Mouse (Mus musculus): Measurements from ENCODE around the gene Lhx1. TPM values are rescaled to one million over a fixed set of nuclear protein-coding genes. Genes with fewer than 3 reads are reported as not detected.
A peak's percentile ranks its signal among the peaks of the same experiment; 100 is the strongest.

Gene Lhx1
- polyA plus RNA-seq, 1 experiment from 2014 or later, result 0.15 TPM

DNA sequence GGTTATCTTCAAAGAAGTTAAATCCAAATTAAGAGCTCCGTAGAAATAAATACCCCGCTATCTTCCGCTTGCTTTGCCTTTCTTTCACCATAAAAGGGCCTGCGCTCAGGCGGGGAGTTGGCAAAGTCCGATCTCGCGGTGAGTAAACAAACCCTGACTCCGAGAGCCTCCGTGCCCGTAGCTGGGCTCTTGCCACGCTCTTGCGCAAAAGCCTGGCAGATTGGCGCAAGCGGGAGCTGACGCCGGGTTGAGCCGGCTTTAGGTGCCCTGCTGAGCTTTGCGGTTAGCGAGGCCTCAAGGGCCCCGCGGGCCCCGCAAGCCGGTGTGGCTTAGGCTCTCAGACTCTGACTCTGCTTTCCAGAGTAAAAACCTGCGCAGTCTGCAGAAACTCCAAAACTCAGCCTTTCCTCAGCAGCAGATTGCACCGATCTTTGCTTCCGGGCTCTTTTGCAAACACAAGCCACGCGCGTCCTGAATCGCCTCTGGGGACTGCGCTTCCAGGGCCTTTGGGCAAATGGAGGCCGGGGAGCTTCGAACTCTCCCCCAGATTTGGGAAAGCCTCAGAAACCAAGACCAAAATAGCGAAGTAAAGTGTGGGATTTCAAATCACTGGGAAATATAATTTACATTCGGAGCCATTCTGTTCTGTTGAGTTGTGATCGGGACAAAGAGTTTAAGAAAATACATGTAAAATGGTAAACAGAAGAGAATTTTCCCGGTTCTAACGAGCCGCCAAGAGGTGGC, 2.6 kb downstream of the Lhx1 start:
- H3K27ac ChIP-seq (ENCODE audit: low read depth), result no peak overlapping the region
- H3K4me2 ChIP-seq (ENCODE audit: low read length), result peak overlapping the region; percentile 40
- no peak overlapping the region for H3K9ac ChIP-seq (ENCODE audit: low read length)
- H3K4me1 ChIP-seq (replicated peaks; ENCODE audit: control insufficient read depth, insufficient read depth, low read length), result peaks cover 14% of the 10 kb centered on the region
- H3K9me3 ChIP-seq (ENCODE audit: control insufficient read depth, low read length), result no peaks in the 10 kb centered on the region
- 0 out of 2 replicates have a peak overlapping the region, but pooled peaks have one; percentile 9 for H3K4me3 ChIP-seq (ENCODE audit: low read depth, low read length)
- ATAC-seq (replicated peaks; ENCODE audit: low FRiP score, low TSS enrichment, low read depth) (no peak), DNase-seq (ENCODE audit: low spot score) (peak; percentile 75)
- H3K36me3 ChIP-seq (ENCODE audit: control insufficient read depth, insufficient read depth, low read length), result no peaks in the 10 kb centered on the region
- H3K27me3 ChIP-seq (replicated peaks; ENCODE audit: control insufficient read depth, insufficient read depth, low read length), result peaks cover 98% of the 10 kb centered on the region
- under 1% methylated on average over 40 of the region's 40 CpGs for WGBS

DNA sequence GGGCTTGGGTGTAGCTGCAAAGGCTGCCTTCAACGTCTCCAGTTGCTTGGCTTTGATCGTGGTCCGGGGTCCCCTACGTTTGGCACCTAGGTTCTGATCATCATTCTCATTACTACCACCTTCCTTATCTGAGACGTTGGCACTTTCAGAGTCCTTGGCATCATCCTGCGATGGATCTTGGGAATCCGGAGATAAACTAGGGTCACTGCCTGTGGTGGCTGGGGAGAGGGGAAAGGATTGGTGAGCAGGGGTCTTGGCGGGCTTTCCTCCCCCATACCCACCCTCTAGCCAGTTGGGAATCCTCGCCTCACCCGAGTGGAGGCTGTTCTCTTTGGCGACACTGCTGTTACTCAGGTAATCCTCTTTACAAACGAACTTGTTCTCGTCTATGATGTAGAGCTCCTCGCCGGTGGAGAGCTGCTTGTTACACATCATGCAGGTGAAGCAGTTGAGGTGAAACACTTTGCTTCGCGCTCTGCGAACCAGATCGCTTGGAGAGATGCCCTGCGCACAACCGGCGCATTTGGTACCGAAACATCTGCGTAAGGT, 3.5 kb downstream of the Lhx1 start:
- Histone ChIP-seq H3K4me3 (ENCODE audit: low read depth, low read length) (no peak overlapping the region), H3K27me3 (replicated peaks; ENCODE audit: control insufficient read depth, insufficient read depth, low read length) (peaks cover 98% of the 10 kb centered on the region), H3K27ac (ENCODE audit: low read depth) (no peak overlapping the region), H3K4me2 (ENCODE audit: low read length) (no peak overlapping the region), H3K9ac (ENCODE audit: low read length) (no peak overlapping the region), H3K4me1 (replicated peaks; ENCODE audit: control insufficient read depth, insufficient read depth, low read length) (peaks cover 14% of the 10 kb centered on the region), H3K9me3 (ENCODE audit: control insufficient read depth, low read length) (no peaks in the 10 kb centered on the region), H3K36me3 (ENCODE audit: control insufficient read depth, insufficient read depth, low read length) (no peaks in the 10 kb centered on the region)
- ATAC-seq (replicated peaks; ENCODE audit: low FRiP score, low TSS enrichment, low read depth) (no peak), DNase-seq (ENCODE audit: low spot score) (no peak)
- 15% methylated on average over 24 of the region's 24 CpGs for WGBS

DNA sequence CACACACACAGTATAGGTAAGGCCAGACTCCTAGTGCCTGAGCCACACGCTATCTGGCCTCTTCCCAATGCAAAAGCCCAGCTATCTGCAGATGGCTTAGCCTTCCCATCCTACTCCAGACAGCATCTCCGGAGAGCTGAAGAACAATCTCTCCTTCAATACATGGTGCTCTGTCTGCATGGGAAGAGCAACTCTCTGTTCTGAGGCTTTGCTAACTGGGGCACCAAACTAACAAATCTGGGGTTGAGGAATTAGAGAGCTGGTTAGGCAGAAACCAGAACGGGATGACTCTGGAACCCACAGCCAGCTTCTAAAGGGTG, 4.3 kb downstream of the Lhx1 start:
- Histone ChIP-seq H3K27ac (ENCODE audit: low read depth) (no peak overlapping the region), H3K4me1 (replicated peaks; ENCODE audit: control insufficient read depth, insufficient read depth, low read length) (peaks cover 13% of the 10 kb centered on the region), H3K9me3 (ENCODE audit: control insufficient read depth, low read length) (no peaks in the 10 kb centered on the region), H3K4me2 (ENCODE audit: low read length) (no peak overlapping the region), H3K27me3 (replicated peaks; ENCODE audit: control insufficient read depth, insufficient read depth, low read length) (peaks cover 98% of the 10 kb centered on the region), H3K9ac (ENCODE audit: low read length) (no peak overlapping the region), H3K4me3 (ENCODE audit: low read depth, low read length) (no peak overlapping the region), H3K36me3 (ENCODE audit: control insufficient read depth, insufficient read depth, low read length) (no peaks in the 10 kb centered on the region)
- WGBS, result 53% methylated on average over 3 of the region's 3 CpGs
- DNase-seq (ENCODE audit: low spot score) (no peak), ATAC-seq (replicated peaks; ENCODE audit: low FRiP score, low TSS enrichment, low read depth) (no peak)

DNA sequence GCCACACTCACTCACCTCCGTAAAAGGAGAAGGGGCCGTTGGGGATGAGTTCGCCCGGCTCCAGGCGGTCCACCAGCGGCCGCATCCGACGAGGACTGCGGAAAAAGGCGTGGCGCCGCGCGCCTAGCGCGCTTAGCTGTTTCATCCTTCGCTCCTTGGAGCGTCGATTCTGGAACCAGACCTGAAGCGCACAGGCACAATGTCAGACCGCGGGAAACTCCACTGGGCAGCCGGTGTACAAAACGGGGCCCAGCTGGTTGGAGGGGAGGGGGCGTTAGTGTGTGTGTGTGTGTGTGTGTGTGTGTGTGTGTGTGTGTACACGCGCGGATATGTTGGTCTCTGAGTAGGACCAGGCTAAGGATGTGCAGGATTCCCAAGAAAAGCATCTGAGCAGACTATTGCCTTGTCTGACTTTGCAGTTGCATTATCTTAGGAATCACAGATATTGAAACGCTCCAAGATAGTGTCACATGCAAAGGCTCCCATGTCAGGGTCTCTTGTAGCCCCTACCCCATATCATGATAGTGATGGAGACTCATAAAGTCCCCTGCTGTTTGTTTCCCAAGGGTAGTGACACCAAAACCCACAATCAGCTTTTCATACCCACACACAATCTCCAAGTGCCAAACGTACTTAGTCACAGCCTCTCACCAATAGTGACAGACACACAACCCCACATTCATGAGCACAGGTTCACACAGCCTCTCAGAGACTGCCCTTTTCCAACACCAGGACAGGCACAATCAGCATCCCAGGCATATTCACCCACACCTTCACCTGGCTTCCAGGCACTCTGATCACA, 4.9 kb downstream of the Lhx1 start:
- ATAC-seq (replicated peaks; ENCODE audit: low FRiP score, low TSS enrichment, low read depth), result no peak
- H3K9ac ChIP-seq (ENCODE audit: low read length), result no peak overlapping the region
- no peak overlapping the region for H3K4me2 ChIP-seq (ENCODE audit: low read length)
- H3K4me1 ChIP-seq (replicated peaks; ENCODE audit: control insufficient read depth, insufficient read depth, low read length), result peaks cover 9% of the 10 kb centered on the region
- 10% methylated on average over 31 of the region's 31 CpGs for WGBS
- peaks cover 98% of the 10 kb centered on the region for H3K27me3 ChIP-seq (replicated peaks; ENCODE audit: control insufficient read depth, insufficient read depth, low read length)
- no peak overlapping the region for H3K4me3 ChIP-seq (ENCODE audit: low read depth, low read length)
- no peaks in the 10 kb centered on the region for H3K36me3 ChIP-seq (ENCODE audit: control insufficient read depth, insufficient read depth, low read length)
- H3K9me3 ChIP-seq (ENCODE audit: control insufficient read depth, low read length), result no peaks in the 10 kb centered on the region
- no peak for DNase-seq (ENCODE audit: low spot score)
- no peak overlapping the region for H3K27ac ChIP-seq (ENCODE audit: low read depth)

DNA sequence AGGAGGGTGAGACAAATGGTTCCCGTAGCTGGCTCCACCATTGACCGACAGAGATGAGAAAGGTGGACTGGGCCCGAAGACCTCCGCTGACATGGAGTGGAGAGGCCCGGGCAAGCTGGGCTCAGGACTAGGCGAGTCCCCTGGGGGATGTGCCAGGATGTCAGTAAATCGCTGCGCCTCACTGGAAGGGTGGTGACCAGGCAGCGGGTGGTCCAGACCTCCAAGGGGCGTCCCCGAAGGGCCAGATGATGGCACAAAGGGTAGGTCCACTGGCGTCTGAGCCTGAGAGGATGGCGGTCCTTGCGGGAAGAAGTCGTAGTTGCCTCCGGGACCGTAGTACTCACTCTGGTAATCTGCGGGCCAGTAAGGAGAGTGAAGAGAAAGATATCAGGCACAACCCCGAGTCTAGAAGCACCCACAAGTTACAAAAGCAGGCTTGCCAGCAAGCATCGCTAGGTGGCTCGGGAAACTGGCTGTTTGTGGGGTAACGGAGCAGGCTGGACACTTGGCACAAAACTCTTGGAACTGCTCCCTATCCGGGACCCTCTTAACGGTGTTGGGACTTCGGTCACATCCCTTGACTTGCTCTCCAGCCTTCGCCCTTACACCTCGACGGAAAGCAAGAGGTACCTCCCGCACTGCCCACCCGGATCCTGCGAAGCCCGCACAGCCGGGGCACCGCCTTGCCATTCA, 5.6 kb downstream of the Lhx1 start:
- no peak overlapping the region for H3K27ac ChIP-seq (ENCODE audit: low read depth)
- no peak overlapping the region for H3K4me3 ChIP-seq (ENCODE audit: low read depth, low read length)
- 24% methylated on average over 34 of the region's 34 CpGs for WGBS
- DNase-seq (ENCODE audit: low spot score), result no peak
- H3K9ac ChIP-seq (ENCODE audit: low read length), result no peak overlapping the region
- ATAC-seq (replicated peaks; ENCODE audit: low FRiP score, low TSS enrichment, low read depth), result no peak
- no peak overlapping the region for H3K4me2 ChIP-seq (ENCODE audit: low read length)
- H3K27me3 ChIP-seq (replicated peaks; ENCODE audit: control insufficient read depth, insufficient read depth, low read length), result peaks cover 98% of the 10 kb centered on the region
- no peaks in the 10 kb centered on the region for H3K9me3 ChIP-seq (ENCODE audit: control insufficient read depth, low read length)
- peaks cover 5% of the 10 kb centered on the region for H3K4me1 ChIP-seq (replicated peaks; ENCODE audit: control insufficient read depth, insufficient read depth, low read length)
- H3K36me3 ChIP-seq (ENCODE audit: control insufficient read depth, insufficient read depth, low read length), result no peaks in the 10 kb centered on the region

DNA sequence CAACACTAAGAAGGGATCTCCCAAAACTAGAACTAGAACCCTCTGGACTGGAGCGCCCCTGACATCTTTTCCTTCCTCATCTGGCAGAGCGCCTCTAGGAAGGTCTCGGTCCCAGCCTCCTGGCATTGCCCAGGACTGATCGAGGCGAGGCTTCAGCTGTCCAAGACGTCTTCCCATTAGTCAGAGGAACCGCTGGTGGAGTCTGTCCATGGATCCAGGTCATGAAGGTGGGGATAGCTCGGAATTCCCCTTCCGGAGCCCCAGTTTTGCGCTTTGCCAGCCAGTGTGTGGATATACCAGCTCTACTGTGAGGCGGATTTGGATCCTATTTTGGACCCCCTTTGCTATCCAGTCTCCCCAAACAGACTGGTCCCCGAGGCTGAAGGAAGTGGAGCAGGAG, 6.3 kb downstream of the Lhx1 start:
- ATAC-seq (replicated peaks; ENCODE audit: low FRiP score, low TSS enrichment, low read depth) (no peak), DNase-seq (ENCODE audit: low spot score) (no peak)
- Histone ChIP-seq H3K9me3 (ENCODE audit: control insufficient read depth, low read length) (no peaks in the 10 kb centered on the region), H3K4me1 (replicated peaks; ENCODE audit: control insufficient read depth, insufficient read depth, low read length) (peaks cover 5% of the 10 kb centered on the region), H3K4me2 (ENCODE audit: low read length) (no peak overlapping the region), H3K9ac (ENCODE audit: low read length) (no peak overlapping the region), H3K27me3 (replicated peaks; ENCODE audit: control insufficient read depth, insufficient read depth, low read length) (peaks cover 98% of the 10 kb centered on the region), H3K36me3 (ENCODE audit: control insufficient read depth, insufficient read depth, low read length) (no peaks in the 10 kb centered on the region), H3K4me3 (ENCODE audit: low read depth, low read length) (no peak overlapping the region), H3K27ac (ENCODE audit: low read depth) (no peak overlapping the region)
- WGBS, result 44% methylated on average over 12 of the region's 12 CpGs

DNA sequence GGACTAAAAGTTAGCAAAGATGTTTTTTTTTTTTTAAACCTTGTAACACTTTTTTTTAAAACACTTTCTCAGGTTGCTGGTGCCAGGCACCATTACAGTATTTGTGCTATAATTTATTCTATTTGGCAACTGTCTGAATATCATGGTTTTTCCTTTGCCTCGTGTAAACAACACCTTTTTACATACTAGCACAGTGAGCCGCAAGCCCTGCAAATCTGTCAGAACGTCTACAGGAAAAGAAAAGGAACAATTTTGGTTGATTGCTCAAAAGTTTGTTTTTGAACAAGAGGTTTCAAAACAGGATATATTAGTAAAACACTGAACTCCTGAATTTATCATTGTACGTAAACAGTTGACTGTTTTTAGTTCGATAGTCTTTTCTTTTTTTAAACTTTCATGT, 7.1 kb downstream of the Lhx1 start:
- WGBS, result 61% methylated on average over 5 of the region's 5 CpGs
- Histone ChIP-seq H3K27ac (ENCODE audit: low read depth) (no peak overlapping the region), H3K27me3 (replicated peaks; ENCODE audit: control insufficient read depth, insufficient read depth, low read length) (peaks cover 91% of the 10 kb centered on the region), H3K4me1 (replicated peaks; ENCODE audit: control insufficient read depth, insufficient read depth, low read length) (peaks cover 5% of the 10 kb centered on the region), H3K4me3 (ENCODE audit: low read depth, low read length) (no peak overlapping the region), H3K36me3 (ENCODE audit: control insufficient read depth, insufficient read depth, low read length) (no peaks in the 10 kb centered on the region), H3K4me2 (ENCODE audit: low read length) (no peak overlapping the region), H3K9me3 (ENCODE audit: control insufficient read depth, low read length) (no peaks in the 10 kb centered on the region), H3K9ac (ENCODE audit: low read length) (no peak overlapping the region)
- ATAC-seq (replicated peaks; ENCODE audit: low FRiP score, low TSS enrichment, low read depth) (no peak), DNase-seq (ENCODE audit: low spot score) (no peak)

DNA sequence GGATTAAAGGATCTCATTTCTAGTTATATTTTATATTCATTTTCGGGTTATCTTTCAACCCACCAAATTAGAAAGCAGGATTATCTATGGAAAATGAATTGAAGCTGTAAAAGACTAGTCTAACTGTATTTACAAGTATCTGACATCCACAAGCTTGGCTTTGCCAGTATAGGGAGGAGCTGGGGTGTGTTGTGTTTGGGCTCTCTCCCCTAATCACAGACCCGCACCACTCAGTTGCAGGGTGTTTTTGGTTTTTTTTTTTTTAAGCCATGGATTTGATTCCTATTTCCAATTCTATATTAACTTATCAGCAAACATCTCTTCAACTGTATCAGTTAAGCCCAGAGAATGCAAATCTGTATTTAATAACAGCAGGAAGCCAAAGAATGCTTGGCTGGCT, 7.9 kb downstream of the Lhx1 start:
- no peaks in the 10 kb centered on the region for H3K9me3 ChIP-seq (ENCODE audit: control insufficient read depth, low read length)
- ATAC-seq (replicated peaks; ENCODE audit: low FRiP score, low TSS enrichment, low read depth) (no peak), DNase-seq (ENCODE audit: low spot score) (no peak)
- H3K27me3 ChIP-seq (replicated peaks; ENCODE audit: control insufficient read depth, insufficient read depth, low read length), result peaks cover 83% of the 10 kb centered on the region
- H3K4me1 ChIP-seq (replicated peaks; ENCODE audit: control insufficient read depth, insufficient read depth, low read length), result peaks cover 9% of the 10 kb centered on the region
- WGBS, result 39% methylated on average over 2 of the region's 2 CpGs
- no peak overlapping the region for H3K9ac ChIP-seq (ENCODE audit: low read length)
- H3K27ac ChIP-seq (ENCODE audit: low read depth), result no peak overlapping the region
- no peaks in the 10 kb centered on the region for H3K36me3 ChIP-seq (ENCODE audit: control insufficient read depth, insufficient read depth, low read length)
- H3K4me2 ChIP-seq (ENCODE audit: low read length), result no peak overlapping the region
- H3K4me3 ChIP-seq (ENCODE audit: low read depth, low read length), result no peak overlapping the region
